1 mouse cellular context compared by ENCODE assay signal in the genomic region with DNA sequence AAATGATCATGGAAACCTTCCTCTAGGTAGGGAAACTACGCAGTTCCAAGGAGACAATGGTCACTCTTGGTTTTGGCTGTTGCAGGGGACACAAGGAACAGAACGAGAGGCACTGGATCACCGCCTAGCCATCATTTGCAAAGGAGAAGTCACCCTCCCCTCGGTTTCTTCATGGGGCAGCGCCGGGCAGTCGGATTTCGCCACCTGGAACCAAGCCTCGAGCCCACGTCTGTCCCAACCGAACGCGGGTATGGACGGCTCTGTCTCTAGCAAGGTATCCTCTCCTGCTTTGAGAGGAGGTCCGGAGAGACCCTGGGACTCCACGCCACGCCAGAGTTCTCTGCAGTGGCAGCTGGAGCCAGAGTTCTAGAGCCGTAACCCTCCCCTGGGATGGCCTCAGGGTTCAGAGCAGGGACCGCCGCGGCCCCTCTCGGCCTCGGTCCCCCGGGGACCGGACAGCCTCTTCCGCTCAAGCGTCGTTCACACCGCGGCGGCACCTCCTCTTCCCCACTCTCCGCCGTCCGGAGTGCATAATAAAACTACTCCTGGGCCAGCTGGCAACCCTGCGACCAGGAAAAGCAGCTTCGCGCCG.
TF ChIP-seq lines count a peak whose summit lies in the region.

No protein-coding gene starts in this region.

TF ChIP-seq in CH12.LX, 34 proteins besides CTCF, POLR2A, EP300 and RAD21:
- TF ChIP-seq MEF2A (IDR thresholded peaks at IDR 0.05; ENCODE audit: borderline replicate concordance, low read depth, low read length): no peak
- TF ChIP-seq JUN (IDR thresholded peaks at IDR 0.05; ENCODE audit: insufficient read depth, low read depth, low read length): no peak
- TF ChIP-seq CHD2 (IDR thresholded peaks at IDR 0.05; ENCODE audit: low read length): no peak
- no peak for TF ChIP-seq MAX (IDR thresholded peaks at IDR 0.05; ENCODE audit: low read length)
- no peak for TF ChIP-seq SMC3 (IDR thresholded peaks at IDR 0.05; ENCODE audit: low read depth, low read length)
- TF ChIP-seq POLR2AphosphoS2 (IDR thresholded peaks at IDR 0.05; ENCODE audit: low read depth, low read length): no peak
- TF ChIP-seq ZNF384 (IDR thresholded peaks at IDR 0.05; ENCODE audit: low read depth, low read length): no peak
- no peak for TF ChIP-seq ZC3H11A (IDR thresholded peaks at IDR 0.05; ENCODE audit: low read depth, low read length)
- no peak for TF ChIP-seq ZMIZ1 (IDR thresholded peaks at IDR 0.05; ENCODE audit: low read depth, low read length)
- TF ChIP-seq TBP (conservative IDR thresholded peaks at IDR 0.05; ENCODE audit: low read depth, low read length): no peak
- TF ChIP-seq GABPA (IDR thresholded peaks at IDR 0.05; ENCODE audit: insufficient replicate concordance, low read depth, low read length): no peak
- TF ChIP-seq ELF1 (IDR thresholded peaks at IDR 0.05; ENCODE audit: low read depth, low read length): no peak
- TF ChIP-seq USF1 (IDR thresholded peaks at IDR 0.05; ENCODE audit: low read depth, low read length): no peak
- no peak for TF ChIP-seq PAX5 (IDR thresholded peaks at IDR 0.05; ENCODE audit: low read length)
